Mouse (Mus musculus) kidney, postnatal 4 days (tissue): ENCODE data around the gene Mst1r.

Source experiments
- DNase-seq, 2 experiments: peaks; one replicate each; pipeline ENCODE4 v3.0.0; 2021; ENCODE audit warnings: mixed read lengths in 2 of 2

The Mst1r gene

DNA sequence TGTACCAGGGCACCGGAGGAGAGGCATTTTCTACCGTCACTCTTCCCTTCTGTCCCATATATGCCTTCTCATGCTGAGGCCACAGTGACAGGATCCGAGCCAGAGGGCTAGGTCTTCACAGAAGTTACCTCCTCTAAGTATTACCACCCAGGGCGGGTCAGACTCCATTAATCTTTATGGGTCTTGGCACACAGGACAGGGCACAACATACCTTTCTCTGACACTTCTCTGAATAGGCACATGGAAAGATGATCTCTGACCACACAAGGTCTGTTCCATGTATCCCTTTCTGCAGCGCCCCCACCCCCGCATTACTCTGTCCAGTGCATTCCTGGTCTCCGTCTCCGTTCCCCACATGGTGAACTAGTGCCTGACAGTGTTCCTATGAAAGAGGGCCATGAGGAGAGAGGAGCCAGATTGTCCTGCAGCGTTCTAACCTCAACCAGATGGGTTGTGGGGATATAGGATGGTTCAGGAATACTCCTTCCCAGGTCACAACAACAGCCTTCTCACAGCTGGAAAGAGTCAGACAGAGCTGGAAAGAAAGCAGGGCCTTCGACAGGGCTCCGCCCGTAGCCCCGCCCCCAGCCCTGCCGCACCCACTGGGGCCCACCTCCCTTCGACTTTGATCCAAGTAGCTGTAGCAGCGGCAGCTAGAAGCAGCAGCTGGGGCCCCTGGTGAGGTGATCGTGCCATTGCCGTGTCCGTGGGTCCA, at the start of gene Mst1r:
Gene Mst1r (plus strand): TSS at position 622 of the 715 bp plus-strand sequence.
- peak; percentile 88 to 92 for DNase-seq

DNA sequence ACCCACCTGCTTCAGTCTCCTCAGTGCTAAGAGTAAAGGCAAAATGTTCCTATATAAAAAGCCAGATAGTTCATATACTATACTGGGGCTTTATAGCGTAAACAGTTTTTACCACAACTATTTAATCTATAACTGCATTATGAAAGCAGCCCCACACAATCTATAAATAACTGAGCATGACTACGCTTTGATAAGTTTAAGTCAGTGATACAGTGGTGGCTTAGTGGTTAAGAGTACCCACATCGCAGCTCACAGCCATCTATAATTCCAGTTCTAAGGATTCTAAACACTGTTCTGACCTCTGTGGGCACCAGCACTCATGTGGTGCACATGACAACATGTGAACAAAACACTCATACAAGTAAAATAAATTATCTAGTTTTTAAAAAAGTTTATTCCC, 48.3 kb upstream of the Mst1r start:
- no peak for DNase-seq

DNA sequence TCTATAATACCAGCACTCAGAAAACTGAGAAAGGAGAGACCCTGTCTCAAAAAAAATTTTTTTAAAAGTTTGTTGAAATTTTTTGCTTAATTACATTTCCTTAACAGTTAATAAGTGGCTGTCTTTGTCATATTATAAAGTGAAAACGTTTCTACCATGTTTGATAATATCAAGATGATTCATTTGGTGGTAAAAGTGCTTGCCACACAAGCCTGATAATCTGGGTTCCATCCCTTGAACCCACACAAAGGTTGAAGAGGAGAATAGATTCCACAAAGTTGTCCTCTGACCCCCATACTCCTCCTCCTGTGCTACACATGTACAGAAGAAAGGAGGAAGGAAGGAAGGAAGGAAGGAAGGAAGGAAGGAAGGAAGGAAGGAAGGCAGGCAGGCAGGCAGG, 42.2 kb upstream of the Mst1r start:
- DNase-seq, result no peak

DNA sequence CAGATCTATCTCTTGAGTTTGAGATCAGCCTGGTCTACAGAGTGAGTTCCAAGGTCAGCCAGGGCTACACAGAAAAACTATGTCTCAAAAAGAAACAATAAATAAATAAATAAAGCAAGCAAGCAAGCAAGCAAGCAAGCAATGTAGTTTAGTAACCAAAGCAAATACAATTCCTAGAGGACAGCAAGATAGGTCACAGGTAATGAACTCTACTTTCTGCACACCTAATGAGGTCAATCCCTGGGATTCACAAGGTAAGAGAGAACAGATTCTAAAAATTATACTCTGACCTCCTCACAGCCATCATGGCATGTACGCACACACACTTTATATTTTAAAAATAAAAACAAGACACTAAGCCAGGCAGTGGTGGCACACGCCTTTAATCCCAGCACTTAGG, 40.6 kb upstream of the Mst1r start:
- no peak for DNase-seq

DNA sequence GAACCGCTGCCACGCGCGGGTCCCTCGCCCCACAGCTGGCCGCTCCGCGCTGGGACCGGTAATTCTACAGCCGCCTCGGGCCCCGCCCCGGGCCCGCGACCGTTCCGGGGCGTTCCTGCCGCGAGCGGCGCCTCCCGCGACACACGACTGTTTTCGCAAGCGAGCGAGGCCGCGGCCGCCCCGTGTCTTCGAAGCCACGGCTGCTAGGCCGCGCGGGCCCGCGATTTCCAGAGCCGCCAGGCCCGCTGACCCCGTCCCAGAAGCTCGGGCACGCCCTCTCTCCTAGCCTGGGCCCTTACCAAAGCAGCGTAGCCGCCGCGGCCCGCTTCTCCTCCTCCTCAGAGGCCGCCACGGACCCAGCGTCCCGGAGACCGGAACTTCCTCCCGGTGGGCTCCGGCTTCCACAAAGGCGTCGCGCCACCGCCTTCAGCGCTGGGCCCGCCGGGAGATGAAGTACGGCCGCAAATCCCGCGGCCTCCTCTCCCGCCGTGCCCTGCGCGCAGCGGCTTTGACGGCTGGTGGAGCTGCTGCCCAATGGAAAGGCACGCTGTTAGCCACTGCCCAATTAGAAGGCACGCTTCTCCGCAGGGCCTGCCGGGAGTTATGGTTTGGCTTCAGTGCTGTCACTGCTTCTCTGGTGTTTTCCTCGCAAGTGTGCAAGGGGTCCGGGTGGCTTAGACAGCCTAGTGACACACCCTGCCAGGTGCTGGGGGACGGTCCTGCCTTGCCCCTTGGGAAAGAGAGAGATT, 34.1 kb upstream of the Mst1r start:
- peak; percentile 93 to 97 for DNase-seq

DNA sequence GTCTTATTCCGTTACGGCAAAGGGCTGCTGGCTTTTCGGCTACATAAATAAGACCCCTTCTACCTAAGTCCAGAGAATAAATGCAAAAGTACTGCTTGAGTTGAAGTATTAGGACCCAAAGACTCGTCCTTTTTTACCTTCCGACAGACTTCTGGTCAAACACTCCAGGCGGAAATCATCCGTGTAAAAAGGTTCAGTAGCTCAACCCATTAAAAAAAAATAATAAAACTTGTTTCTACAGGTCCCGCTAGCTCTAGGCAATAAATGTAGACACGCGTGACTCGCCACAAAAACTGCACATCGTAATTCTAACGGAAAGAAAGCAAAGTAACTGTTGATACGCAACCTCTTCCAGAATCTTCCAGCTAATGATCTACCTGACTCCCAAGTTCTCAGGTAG, 33.5 kb upstream of the Mst1r start, which contains the start of gene Rbm6:
Gene Rbm6 (minus strand): TSS at position 101 of the 400 bp plus-strand sequence.
- DNase-seq, result no peak

DNA sequence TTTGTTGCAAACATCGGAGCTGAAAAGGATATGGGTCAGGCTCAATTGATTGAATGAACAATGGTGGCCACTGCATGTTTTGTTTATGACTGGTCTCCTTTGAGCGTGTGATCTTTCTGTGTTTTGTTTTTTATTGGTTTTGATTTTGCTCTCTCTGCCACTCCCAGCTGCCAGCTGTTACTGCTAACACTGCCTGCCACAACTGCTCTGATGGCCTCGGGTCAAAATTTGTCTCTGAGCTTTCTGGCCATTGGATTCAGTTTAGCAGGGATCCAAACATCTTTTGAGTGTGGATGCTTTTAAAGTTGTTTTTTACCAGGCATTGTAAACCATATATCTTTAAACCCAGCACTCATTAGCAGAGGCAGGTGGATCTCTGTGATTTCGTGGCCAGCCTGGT, 26.3 kb upstream of the Mst1r start:
- DNase-seq, result no peak

DNA sequence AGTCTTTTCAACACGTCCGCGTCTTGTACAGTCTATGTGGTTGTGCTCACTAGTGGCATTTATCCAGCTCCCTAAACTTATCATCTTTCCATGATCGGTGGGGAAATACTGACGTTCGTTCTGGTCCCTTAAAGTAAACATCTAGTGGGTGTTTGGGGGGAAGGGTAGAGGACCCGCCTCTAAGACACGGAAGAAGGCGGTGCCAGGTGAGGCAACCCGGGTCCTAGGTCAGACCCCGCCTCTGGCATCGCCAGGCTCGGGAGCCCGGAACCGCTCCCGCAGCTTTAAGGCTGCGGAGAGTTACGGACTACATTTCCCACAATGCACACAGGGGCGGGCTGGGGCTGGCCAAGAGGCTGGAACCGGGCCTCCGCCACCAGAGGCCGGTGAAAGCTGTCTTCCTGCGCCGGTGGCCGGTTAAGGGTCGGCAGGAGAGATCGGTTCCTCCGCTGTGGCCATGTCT, 18.8 kb upstream of the Mst1r start, which contains the start of gene Mon1a:
Gene Mon1a (plus strand): TSS at position 348 of the 463 bp plus-strand sequence.
- peak; percentile 83 to 90 for DNase-seq

DNA sequence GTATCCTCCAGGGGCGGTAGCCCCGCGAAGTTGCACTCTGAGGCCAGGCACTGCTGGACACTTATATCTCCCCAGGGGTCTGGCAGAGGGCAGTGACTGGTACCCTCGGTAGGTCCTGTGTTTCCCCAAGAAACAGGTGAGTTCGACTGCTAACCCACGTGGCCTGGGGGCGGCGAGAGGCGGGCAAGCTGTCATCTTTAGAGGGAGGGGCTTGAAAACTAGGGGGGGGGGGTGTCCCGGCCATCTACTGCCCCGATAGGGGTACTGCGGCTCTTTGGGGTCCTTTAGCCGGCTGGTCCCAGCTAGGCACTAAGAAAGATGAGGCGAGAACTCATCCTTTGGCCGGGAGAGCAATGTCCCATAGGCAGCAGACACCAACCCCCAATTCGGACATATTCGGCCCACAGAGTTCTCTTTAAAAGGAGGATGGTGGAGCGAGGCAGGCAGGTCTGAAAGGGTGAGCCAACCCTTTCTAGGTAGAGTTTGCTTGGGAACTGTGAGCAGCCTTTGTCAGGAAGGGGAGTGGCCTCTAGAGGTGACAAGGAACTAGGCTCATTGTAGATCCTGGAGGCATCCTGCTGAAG, 18.3 kb upstream of the Mst1r start:
- DNase-seq, result peak in 1 of 2 experiments; percentile 75

DNA sequence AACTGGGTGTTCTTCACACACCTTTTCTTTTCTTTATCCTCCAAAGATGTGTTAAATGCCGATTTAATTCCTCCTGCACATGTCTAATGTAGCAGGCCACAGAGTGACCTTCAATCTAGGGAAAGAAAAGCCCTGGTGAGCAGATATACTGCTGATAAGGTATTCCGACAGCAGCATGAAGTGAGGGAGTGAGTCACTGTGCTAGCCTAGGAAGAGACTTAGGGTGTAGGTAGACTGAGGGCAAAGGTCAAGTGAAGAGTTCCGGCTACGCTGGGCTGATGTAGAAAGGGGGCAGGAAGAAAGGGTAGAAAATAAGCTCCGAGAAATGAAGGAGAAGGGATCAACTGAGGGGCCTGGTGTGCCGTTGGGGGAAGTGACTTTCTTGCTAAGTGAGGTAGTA, 16.4 kb upstream of the Mst1r start:
- no peak for DNase-seq

DNA sequence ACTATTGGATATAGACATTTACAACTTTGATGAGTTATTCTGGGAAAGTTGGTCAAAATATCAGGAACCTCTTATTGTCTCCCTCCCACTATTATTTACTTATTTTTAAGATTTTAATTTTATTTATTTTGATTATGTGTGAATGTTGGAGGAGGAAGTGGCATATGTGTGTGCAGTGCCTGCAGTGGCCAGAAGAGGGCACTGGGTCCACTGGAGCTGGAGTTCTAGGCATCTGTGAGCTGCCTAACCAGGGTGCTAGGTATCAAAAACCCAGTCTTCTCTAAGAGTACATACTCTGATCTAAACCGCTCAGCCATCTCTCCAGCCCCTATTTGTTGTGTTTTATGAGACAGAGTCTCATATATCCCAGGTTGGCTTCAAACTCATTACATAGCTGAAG, 15.7 kb upstream of the Mst1r start:
- peak; percentile 37 to 49 for DNase-seq

DNA sequence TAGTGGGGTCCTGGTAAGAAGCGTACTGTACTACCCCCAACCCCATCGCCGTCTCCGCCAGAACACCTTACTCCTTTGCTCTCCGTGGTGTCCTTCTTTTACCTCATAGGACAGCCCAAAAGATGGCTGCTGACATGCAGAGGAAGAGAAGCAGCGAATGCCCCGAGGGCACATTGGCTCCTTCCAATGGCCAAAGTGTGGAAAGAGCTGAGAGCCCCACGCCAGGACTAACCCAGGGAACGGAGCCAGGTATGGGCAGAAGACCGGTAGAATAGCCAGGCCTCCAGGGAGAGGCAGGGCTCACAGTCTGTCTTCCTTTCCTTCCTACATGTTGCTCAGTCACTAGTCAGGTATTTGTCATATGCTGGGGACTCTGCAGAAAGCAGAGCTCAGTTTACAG, 8.1 kb upstream of the Mst1r start:
- no peak for DNase-seq

DNA sequence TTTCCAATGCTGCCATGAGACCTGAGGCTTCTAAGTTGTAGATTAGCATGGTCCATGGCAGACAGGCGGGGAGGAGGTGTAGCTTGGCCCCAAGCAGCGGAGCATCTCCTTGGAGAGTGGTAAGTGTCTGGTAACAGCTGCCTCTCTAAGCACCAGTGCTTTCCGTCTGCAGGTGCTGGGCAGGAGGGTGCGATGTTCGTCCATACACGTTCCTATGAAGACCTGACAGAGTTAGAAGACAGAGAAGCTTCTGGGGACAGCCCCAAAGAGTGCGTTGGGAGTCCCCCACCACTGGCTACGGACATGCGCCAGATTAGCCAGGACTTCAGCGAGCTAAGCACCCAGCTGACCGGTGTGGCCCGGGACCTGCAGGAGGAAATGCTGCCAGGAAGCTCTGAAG, 6.8 kb upstream of the Mst1r start:
- no peak for DNase-seq

DNA sequence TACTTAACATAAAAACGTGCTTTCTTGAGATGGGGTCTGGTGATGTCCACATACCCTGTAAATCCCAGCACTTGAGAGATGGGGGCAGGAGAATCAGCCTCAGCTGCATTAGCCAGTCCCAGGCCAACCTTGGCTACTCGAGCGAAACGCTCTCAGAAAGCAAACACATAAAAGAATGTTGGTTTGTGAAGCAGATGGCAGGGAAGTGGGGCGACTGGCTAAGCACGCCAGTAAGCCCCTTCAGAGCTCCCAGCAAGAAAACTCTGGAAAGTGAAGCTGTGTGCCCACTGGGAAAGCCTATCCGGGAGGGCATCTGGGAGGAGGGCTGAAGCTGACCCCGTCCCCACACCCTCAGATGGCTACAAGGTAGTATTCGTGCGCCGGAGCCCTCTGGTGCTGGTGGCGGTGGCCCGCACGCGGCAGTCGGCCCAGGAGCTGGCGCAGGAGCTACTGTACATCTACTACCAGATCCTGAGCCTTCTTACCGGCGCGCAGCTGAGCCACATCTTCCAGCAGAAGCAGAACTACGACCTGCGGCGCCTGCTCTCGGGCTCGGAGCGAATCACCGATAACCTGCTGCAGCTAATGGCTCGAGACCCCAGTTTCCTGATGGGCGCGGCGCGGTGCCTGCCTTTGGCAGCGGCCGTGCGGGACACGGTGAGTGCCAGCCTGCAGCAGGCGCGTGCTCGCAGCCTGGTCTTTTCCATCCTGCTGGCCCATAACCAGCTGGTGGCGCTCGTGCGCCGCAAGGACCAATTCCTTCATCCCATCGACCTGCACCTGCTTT, 5.6 kb upstream of the Mst1r start:
- peak; percentile 85 to 91 for DNase-seq

DNA sequence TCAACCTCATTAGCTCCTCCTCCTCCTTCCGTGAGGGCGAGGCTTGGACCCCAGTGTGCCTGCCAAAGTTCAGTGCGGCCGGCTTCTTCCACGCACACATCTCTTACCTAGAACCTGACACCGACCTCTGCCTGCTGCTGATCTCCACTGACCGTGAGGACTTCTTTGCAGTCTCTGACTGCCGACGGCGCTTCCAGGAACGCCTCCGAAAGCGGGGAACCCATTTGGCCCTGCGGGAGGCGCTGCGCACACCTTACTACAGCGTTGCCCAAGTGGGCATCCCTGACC, 5.1 kb upstream of the Mst1r start:
- DNase-seq, result no peak

DNA sequence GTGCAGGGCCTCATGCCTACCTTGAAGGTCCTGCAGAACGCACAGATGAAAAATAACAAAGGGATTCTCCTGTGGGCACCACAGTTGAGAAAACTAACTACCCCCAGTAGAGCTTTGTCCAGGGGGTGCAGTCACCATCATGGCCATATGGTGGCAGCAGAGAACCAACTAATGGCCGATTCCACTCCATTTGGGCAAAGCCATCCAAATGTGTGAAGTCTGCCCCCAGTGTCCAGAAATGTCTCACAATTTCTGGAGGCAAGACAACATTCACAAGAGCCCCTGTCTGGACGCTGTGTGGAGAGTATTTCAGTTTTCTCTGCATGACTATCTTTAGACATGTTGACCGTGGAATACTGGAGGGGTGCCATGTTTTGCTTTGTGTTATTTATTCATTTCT, 1.9 kb upstream of the Mst1r start:
- DNase-seq, result peak; percentile 93 to 94

DNA sequence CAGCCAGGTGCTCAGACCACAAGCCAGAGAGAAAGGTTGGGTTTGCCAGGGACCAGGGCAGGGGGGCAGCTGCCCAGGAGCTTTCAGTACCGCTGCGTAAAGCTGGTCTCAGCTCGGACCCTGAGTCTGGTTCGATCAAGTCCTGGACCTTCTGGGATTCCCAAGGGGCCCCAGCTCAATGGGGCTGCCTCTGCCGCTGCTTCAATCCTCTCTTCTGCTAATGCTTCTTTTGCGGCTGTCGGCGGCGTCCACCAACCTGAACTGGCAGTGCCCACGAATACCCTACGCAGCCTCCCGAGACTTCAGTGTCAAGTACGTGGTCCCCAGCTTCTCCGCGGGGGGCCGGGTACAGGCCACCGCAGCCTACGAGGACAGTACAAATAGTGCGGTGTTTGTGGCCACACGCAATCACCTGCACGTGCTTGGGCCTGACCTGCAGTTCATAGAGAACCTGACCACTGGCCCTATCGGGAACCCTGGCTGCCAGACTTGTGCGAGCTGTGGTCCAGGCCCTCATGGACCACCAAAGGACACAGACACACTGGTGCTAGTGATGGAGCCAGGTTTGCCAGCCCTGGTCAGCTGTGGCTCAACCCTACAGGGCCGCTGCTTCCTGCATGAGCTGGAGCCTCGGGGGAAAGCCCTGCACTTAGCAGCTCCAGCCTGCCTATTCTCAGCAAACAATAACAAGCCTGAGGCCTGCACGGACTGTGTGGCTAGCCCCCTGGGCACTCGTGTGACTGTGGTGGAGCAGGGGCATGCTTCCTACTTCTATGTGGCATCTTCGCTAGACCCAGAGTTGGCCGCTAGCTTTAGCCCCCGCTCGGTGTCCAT, 511 bp downstream of the Mst1r start:
- peak in 1 of 2 experiments; percentile 36 for DNase-seq

DNA sequence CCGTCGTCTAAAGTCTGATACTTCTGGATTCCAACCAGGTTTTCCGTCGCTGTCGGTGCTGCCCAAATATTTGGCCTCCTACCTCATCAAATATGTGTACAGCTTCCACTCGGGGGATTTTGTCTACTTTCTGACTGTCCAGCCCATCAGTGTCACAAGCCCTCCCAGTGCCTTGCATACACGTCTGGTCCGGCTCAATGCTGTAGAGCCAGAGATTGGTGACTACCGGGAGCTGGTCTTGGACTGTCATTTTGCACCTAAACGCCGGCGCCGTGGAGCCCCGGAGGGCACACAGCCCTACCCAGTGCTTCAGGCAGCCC, 1.1 kb downstream of the Mst1r start:
- no peak for DNase-seq

DNA sequence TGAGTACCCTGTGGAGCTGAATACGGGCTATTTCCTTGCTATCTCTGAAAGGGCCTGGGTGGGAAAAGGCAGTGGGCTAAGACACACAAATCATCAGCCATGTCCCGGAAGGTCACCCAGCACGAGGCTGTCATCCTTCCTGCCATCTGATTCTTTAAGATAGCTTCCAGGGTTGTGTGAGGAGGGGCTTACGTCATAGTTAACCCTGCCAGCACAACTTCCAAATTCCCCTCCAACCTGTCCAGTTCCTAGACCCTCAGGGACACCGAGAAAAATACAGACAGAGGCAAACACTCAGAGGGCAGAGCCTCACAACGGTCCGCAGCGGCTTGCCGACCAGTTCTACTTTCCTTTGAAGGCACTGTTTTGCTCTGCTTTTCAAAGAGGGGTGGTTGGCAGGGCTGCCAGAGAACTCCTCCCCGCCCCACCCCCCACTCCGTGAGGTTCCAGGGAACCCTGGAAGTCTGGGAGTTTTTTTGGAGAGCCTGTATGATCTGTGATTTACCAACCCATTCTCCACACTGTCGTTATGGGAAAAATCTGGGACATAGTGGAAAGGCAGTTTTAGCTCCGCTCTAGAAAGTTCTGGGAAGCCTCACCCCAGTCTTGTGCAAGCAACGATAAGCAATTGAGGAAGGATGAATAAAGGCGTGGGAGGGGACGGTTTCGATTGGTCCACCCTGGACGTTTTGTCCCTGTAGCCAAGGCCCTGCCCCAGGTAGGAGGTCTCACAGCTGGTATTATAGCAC, 1.9 kb downstream of the Mst1r start:
- DNase-seq, result peak in 1 of 2 experiments; percentile 23

DNA sequence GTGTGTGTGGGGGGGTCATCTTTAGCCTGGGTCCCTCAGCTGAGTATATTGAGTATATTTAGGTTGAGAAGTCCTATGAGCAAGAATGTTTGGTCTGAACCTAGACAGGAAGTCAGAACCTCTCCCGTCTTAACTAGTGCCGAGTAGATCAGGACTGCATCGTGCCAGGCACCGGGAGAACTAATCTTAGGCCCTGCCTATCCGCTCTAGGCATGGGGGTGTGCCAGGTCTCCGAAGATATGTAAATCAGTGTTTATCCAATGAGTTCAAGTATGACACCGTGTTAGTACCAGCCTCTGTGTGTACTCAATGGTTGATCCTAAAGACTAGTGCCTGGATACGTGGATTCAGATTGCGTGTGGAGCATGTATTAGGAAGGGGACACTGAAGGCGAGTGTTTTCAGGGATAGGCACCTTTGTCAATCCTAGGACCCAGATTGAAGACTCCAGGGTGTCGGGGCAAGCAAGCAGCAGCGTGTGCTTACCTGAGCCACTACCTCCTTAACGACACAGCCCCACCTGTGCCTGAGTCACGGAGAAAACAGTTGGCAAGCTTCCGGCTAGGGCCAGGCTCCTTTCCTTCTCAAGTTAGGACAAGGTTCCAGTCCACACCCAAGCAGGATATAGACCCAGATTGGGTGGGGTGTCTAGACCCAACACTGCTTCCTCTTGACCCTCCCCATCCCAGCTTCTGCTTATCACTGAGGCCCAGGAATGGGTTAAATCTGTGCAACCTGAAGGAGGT, 3.5 kb downstream of the Mst1r start:
- DNase-seq, result no peak
